Mouse (Mus musculus) bone marrow, adult 2 months (tissue): ENCODE measurements around the gene Gm14214. TPM values are rescaled to one million over a fixed set of nuclear protein-coding genes. Genes with fewer than 3 reads are reported as not detected.

Experiments used
- H3K27ac ChIP-seq: fragments of 200-500 bp; 2 replicates; pipeline ENCODE4 v1.5.1; 2012; ENCODE audit warnings: low read depth, mild to moderate bottlenecking, control low read depth, inconsistent platforms, low read length; ENCODE audit not compliant: control insufficient read depth, poor library complexity, insufficient read depth
- H3K4me1 ChIP-seq: fragments of 200-500 bp; 2 replicates; pipeline ENCODE4 v1.6.1; 2011; ENCODE audit warnings: low read length; ENCODE audit not compliant: control insufficient read depth, insufficient read depth
- H3K4me3 ChIP-seq: fragments of 200-500 bp; replicated peaks from 2 replicates; pipeline ENCODE3; 2011; ENCODE audit warnings: mild to moderate bottlenecking, low read depth, low read length, control low read depth; ENCODE audit not compliant: control insufficient read depth
- CTCF ChIP-seq: fragments of 200-500 bp; IDR thresholded peaks from 2 replicates; pipeline ENCODE4 v1.5.1; 2011; ENCODE audit warnings: low read length, control low read depth; ENCODE audit not compliant: control insufficient read depth, insufficient read depth
- POLR2A ChIP-seq: fragments of 200-500 bp; IDR thresholded peaks from 2 replicates; pipeline ENCODE4 v1.6.1; 2011; ENCODE audit warnings: low read depth, mild to moderate bottlenecking, control low read depth, low read length, borderline replicate concordance; ENCODE audit not compliant: control insufficient read depth
- WGBS: fragments of 180-500 bp; shearing (Covaris S2); methylation state at CpG from one replicate; pipeline ENCODE4 v1.1.7; 2018; 5-methylcytosine and 5-hydroxymethylcytosine counted together
- polyA plus RNA-seq: library from polyadenylated mRNA; stranded (reverse); fragments of >200 nt; gene quantifications from 2 replicates; pipeline ENCODE4 v1.2.4, GENCODE M21; 2011; ENCODE audit warnings: low replicate concordance; ENCODE audit not compliant: missing spikeins, insufficient read depth, insufficient read length

The Gm14214 gene
- polyA plus RNA-seq, 1 experiment = not detected

GRCm38 (mm10) chr2:154803372-154803771, 33.5 kb upstream of the Gm14214 start:
- H3K4me1 ChIP-seq = no peaks in the 10 kb centered on the region; the same call in 1 of the 2 replicates
- 93% methylated on average over 1 of the region's 1 CpGs for WGBS
- H3K4me3 ChIP-seq = no peak overlapping the region
- no peak overlapping the region for H3K27ac ChIP-seq
- TF ChIP-seq CTCF (no peak), POLR2A (no peak)

DNA sequence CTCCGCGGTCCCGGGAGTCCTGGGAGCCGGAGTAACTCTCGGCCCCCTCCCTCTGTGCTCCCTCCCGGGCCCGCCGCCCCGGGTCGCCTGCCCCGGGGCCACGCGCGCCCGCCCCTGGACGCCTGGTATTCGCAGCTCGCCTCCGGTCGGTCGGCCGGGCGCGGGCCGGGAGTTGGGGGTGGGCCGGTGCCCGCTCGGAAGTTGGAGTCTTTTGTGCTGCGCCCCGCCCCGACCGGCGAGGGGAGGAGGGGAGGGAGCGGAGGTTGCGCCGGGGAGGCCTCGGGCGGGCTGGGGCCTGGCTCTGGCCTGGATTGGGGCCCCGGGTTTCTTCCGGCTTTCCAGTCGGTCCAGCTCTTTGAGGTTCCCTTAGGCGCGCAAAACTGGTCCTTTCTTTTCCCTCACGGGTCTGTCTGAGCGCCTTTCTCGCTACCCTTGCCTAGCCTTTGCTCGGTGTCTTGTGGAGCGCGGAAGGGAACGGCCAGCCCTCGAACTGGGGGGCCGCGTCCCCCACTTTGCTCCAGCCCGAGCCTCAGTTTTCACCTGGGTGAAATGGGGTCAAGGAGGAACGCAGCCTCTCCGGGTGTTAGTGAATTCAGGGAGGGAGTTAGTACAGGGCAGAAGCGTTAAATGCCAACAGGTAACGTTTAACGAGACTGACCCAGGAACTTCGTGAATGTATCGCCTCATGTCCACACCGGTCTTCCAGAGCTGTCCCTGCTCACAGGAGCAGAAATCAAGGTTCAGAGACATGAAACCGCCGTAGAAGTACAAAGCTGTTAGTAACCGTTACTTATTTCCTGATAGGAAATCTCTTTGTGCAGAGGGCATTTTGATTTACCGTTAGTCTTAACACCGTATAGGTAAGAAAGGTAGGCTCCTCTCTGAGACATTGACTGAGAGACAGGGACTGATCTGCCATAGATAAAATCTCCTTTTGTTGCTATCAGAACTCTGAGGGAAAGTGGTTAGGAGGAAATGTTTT, 22.1 kb upstream of the Gm14214 start:
- Histone ChIP-seq H3K4me3 (peak overlapping the region; percentile 79), H3K4me1 (no peaks in the 10 kb centered on the region; the same call in 1 of the 2 replicates), H3K27ac (peak overlapping the region; percentile 100)
- under 1% methylated on average over 67 of the region's 67 CpGs for WGBS
- TF ChIP-seq CTCF (no peak), POLR2A (no peak)

- Histone ChIP-seq H3K4me3 (peak within 1 kb of the TSS; percentile 79), H3K27ac (peak within 1 kb of the TSS; percentile 100), H3K4me1 (no peaks in the 10 kb centered on the region; the same call in 1 of the 2 replicates)
- under 1% methylated on average over 89 of the region's 89 CpGs for WGBS
- TF ChIP-seq CTCF = no peak
- TF ChIP-seq POLR2A = peak; percentile 99
These were observed 21.0 kb upstream of the Gm14214 start, which contains the start of the genes Raly and a for GRCm38 (mm10) chr2:154790656-154791483. TSS of gene Raly (plus strand) at chr2:154791096. TSS of gene a (plus strand) at chr2:154791402.

- H3K27ac ChIP-seq = peak overlapping the region; percentile 1
- TF ChIP-seq POLR2A = no peak
- TF ChIP-seq CTCF = no peak
- peak overlapping the region; percentile 59 for H3K4me3 ChIP-seq
- 24% methylated on average over 14 of the region's 14 CpGs for WGBS
- no peaks in the 10 kb centered on the region; the same call in 1 of the 2 replicates for H3K4me1 ChIP-seq
These were observed 20.3 kb upstream of the Gm14214 start for GRCm38 (mm10) chr2:154789977-154790655.

DNA sequence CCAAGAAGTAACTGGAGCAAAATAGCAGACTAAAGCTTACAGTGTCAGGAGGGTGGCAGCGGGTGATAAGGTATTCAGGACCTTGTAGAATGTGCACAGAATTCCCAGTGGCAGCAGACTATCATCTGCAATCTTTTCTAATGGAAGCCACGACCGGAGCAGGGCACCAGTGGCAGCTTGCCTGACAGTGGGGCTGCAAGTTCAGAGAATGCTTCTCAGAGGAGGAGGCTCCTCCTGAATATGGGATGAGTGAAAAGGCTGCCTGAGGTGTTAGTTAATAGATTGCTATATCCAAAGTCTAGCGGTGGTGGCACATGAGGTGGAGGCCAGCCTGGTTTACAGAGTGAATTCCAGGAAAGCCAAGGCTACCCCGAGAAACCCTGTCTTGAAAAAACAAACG, 19.6 kb upstream of the Gm14214 start:
- Histone ChIP-seq H3K27ac (no peak overlapping the region), H3K4me3 (no peak overlapping the region)

GRCm38 (mm10) chr2:154786776-154787175, 16.9 kb upstream of the Gm14214 start:
- no peak for TF ChIP-seq POLR2A
- no peak for TF ChIP-seq CTCF
- 77% methylated on average over 11 of the region's 11 CpGs for WGBS
- Histone ChIP-seq H3K27ac (no peak overlapping the region), H3K4me3 (no peak overlapping the region), H3K4me1 (no peaks in the 10 kb centered on the region)

More for the DNA sequence above, 19.6 kb upstream of the Gm14214 start:
- no peaks in the 10 kb centered on the region; the same call in 1 of the 2 replicates for H3K4me1 ChIP-seq
- no peak for TF ChIP-seq POLR2A
- no peak for TF ChIP-seq CTCF
- 82% methylated on average over 6 of the region's 6 CpGs for WGBS

DNA sequence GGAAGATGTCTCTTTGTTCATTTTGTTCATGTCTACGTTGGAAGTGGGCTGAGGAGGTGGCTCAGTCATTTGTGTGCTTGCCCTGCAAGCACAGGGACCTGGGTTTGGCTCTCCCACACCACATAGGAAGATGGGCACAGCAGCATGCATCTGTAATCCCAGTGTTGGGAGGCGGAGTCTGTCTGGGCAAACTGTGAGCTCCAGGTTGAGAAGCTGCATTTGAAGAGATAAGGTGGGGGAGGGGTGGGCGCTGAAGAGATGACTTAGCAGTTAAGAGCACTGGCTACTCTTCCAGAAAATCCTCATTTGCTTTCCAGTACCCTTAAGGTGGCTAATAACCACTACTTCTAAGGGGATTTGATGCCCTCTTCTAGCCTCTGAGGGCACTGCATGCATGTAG, 16.4 kb upstream of the Gm14214 start:
- H3K27ac ChIP-seq = no peak overlapping the region
- no peaks in the 10 kb centered on the region for H3K4me1 ChIP-seq
- 56% methylated on average over 3 of the region's 3 CpGs for WGBS
- no peak overlapping the region for H3K4me3 ChIP-seq
- TF ChIP-seq POLR2A (no peak), CTCF (no peak)
